Mouse (Mus musculus): Measurements from ENCODE around the gene Oxsr1.
"Not testable (repeated sequence)": the region's sequence is repeated elsewhere in the genome, so short reads cannot be mapped to it uniquely, and the experiment has no call there.

Gene Oxsr1

GRCm38 (mm10) chr9:119271496-119271895 is 50.7 kb downstream of the Oxsr1 start:
- DNase-seq (ENCODE audit: low read depth): no peak

GRCm38 (mm10) chr9:119268588-119269145 is 53.6 kb downstream of the Oxsr1 start:
- no peak for DNase-seq (ENCODE audit: low read depth)

DNA sequence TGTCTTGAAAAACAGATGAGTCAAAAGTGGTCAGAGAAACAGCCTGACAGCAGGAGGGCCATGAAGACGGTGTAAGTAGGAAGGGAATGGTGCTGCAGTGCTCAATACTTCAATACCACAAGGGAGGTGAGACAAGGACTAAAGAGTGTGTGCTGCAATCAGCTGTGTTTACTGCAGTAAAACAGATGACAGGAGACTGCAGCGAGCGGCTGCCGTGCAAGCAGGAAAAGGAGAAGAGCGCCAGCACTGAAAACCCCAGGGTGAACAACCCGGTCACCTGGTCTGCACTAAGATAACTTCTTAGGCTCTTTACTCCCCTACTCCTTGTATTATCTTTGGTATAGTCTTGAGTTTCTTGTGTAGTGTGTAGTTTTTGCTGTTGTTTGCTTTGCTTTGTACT is 54.1 kb downstream of the Oxsr1 start:
- no peak for DNase-seq (ENCODE audit: low read depth)

GRCm38 (mm10) chr9:119266121-119266395 is 56.2 kb downstream of the Oxsr1 start:
- not testable (repeated sequence) for DNase-seq (ENCODE audit: low read depth)

DNA sequence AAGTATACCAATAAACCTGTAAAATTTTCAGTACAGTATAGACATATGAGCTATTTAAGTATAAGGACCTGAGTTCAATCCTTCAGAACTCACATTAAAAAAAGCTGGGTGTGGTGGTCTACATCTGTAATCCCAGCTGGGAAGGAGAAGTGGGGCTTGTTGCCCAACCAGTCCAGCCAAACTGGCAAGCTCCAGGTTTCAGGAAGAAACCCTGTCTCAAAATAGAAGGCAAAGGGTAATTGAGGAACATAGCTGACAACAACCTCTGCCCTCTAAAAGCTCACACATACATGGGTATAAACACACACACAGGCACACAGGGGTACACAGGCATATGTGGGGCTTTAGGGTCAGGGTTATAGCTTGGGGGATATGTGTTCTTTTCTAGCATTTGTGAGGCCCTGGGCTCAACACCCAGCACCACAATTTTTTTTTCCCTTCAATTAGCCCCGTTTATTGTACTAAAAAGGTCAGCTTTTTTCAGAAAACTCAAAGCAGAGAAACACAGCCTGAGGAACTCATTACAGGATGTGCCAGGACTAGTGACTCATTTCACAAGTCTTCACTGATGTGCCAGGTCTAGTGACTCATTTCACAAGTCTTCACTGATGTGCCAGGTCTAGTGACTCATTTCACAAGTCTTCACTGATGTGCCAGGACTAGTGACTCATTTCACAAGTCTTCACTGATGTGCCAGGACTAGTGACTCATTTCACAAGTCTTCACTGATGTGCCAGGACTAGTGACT is 56.7 kb downstream of the Oxsr1 start:
- DNase-seq (ENCODE audit: low read depth): not testable (repeated sequence)

GRCm38 (mm10) chr9:119263067-119263466 is 59.2 kb downstream of the Oxsr1 start:
- DNase-seq (ENCODE audit: low read depth): no peak

GRCm38 (mm10) chr9:119260825-119261224 is 61.4 kb downstream of the Oxsr1 start:
- no peak for DNase-seq (ENCODE audit: low read depth)

DNA sequence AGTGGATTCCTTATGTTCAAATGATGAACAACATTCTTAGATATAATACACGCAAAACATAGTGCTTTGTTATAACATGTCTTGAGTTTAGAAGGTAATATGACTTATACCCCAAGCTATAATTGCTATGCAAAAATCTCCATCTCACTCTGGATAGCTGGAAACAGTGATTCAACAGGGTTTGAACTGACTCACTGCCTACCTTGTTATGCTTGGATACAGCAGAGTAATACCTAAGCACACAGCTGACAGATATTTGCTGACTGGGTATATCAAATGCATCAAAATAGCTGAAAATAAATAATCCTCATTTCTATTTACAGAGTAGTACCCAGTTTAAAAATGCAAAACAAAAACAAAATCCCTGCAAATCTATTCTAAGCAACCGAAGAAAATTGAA is 63.4 kb downstream of the Oxsr1 start:
- no peak for DNase-seq (ENCODE audit: low read depth)

- DNase-seq (ENCODE audit: low read depth): no peak
These were observed 64.1 kb downstream of the Oxsr1 start for GRCm38 (mm10) chr9:119258128-119258527.

DNA sequence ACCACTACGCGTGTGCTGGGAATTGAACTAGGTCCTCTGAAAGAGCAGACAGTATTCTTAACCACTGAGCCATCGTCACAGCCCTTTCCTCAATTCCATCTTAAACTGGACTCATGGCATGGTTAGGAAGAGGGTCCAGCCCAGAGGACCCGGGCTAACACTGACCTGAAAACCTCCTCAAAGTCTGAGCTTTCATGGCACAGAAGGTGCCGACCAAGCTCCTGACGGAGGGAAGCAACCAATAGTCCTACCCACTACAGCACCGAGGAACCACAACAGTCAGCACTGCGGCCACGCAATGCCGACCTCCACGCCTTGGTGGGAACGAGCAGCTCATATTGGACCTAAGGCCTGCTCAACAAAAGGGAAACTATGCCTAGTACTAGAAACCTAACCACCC is 66.1 kb downstream of the Oxsr1 start:
- DNase-seq (ENCODE audit: low read depth): no peak

DNA sequence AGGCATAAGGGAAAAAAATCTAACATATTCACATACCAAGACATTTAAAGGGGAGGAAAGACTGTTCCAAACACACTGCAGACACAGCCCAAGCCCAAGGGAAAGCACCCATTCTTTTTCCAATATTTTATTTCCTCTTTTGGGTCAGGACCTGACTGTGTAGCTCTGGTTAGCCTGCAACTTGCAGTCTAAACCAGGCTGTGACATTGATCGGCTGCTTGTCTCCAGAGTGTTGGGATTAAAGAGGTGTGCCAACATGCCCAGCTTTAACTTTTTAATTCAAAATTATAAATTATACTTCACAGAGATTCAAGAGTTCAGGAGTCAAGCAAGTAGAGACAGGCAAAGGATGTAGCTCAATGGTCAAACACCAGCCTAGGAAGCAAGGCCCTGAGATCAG is 67.1 kb downstream of the Oxsr1 start:
- DNase-seq (ENCODE audit: low read depth): no peak

DNA sequence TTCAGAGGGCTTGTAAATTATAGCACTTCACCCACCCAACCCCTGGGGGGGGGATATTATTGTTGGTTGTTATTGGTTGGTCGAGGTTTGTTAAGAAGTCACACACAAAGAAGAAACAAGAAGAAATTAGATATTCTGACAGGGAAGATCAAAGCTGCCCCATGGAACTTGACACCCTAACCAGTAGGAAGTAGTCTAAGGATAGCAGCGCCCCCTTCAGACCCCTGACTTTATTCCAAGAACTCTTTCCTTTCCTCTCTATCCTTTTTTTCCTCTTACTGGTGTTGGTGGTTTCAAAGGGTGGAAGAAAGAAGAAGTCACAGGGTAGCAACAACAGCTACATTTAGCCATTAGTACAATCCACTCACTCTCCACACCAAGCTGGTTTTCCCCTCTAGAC is 68.0 kb downstream of the Oxsr1 start:
- DNase-seq (ENCODE audit: low read depth): no peak

DNA sequence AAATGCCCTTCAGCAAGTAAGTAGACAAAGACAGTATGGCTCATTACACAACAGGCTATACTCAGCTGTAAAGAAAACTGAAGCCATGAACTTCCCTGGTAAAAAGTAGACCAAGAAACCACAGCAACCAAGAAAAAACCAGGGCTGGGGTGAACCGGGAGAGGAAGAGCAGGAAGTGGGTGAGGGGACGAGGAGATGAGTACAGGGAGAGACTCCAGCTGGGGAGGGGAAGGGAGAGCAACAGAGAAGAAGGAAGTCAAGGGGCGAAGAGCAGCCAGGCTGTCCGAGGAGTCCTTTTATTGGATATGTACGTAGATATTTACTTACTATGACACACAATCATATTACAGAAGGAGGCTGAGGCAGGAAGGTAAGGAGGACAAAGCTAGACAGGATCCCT is 74.2 kb downstream of the Oxsr1 start:
- no peak for DNase-seq (ENCODE audit: low read depth)

- DNase-seq (ENCODE audit: low read depth): no peak
These were observed 75.4 kb downstream of the Oxsr1 start for GRCm38 (mm10) chr9:119246826-119247225.

GRCm38 (mm10) chr9:119243981-119244380 is 78.2 kb downstream of the Oxsr1 start:
- DNase-seq (ENCODE audit: low read depth): no peak

DNA sequence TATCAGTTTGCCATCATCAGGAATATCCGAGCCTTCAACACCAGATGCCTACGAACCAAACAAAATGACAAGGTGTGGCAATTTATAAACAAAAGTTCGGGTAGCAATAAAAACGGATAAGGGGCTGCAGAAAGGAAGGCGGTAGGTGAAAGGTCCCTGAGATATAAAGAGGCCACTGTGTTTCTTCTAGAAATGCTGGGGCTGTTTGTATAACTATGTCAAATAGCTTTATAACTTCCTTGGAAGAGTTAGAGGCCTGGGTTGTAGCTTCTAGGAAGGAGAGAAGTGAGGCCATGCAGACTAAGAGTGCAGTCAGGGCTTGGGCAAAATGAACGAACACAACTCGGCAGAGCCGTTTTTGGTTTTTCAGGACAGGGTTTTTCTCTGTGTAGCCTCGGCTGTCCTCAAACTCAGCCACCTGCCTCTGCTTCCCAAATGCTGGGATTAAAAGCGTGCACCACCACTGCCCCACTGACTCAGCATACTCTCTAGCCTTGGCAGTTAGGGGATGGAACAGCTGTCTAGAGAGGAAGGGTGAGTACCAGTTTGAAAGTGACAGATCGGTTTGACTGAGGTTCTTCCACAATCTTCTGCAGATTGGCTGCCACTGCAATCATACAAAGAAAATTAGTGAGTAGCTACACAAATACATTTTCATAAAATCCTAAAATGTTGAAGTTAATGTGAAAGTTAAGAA is 80.9 kb downstream of the Oxsr1 start:
- no peak for DNase-seq (ENCODE audit: low read depth)

- DNase-seq (ENCODE audit: low read depth): no peak
These were observed 81.8 kb downstream of the Oxsr1 start for GRCm38 (mm10) chr9:119240286-119240997.

GRCm38 (mm10) chr9:119239274-119239673 is 83.0 kb downstream of the Oxsr1 start:
- DNase-seq (ENCODE audit: low read depth): no peak

- no peak for DNase-seq (ENCODE audit: low read depth)
These were observed 83.4 kb downstream of the Oxsr1 start for GRCm38 (mm10) chr9:119238796-119239195.

GRCm38 (mm10) chr9:119231552-119231951 is 90.7 kb downstream of the Oxsr1 start:
- no peak for DNase-seq (ENCODE audit: low read depth)

DNA sequence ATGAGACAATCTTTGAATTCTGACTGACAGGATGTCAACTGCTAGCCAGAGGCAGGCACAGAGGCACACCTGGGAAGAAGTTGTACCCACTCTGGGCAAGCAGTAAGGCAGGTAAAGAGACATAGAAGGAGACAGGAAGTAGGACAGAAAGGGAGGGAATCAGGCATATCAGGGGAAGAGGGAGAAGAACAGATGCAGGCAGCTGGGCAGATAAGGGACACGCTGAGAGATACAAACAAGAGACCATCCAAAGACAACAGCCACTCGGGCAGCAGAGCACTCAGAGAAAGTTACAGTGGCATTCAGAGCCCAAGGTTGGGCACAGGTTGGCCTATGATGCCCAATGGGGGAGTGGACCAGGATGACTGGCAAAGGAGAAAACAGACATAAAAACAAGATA is 91.4 kb downstream of the Oxsr1 start:
- no peak for DNase-seq (ENCODE audit: low read depth)

DNA sequence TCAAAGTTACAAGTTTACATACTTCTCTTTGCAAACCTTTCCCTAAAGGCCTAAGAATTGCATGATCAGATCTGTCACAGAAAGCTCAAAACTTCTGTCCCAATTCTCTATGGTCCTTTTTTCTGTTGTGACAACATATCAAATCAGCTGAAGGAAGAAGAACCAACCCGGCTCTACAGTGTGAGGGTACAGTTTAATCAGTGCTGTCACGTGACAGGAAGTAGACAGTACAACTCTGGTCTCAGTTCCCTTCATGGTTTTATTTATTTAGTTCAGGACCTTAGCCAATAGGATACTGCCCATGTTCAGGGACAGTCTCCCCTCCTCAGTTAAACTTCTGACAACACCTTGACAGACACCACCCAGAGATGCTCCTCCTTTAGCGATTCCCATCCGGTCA is 102.0 kb downstream of the Oxsr1 start:
- DNase-seq (ENCODE audit: low read depth): no peak

DNA sequence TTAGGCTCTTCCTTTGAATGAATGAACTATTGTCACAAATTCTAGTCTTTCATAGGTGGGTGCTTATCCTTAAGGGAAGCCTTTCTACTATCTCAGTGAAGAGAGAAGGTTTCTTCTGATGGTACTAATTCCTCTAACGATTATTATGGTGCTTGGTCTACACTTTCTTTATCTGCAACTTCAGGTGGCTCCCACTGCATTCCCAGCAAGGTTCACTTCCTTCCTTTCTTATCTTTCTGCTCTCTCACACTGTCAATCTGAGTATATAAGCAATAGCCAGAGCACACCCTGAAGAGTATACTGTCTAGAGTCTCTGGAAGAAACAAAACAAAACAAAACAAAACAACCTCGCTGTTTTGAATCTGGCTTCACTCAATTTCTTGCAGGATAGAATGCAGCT is 102.6 kb downstream of the Oxsr1 start:
- DNase-seq (ENCODE audit: low read depth): no peak
